Mouse (Mus musculus) R1 (cell line): Measurements from ENCODE around the gene Nox1.
"Not testable (repeated sequence)": the region's sequence is repeated elsewhere in the genome, so short reads cannot be mapped to it uniquely, and the experiment has no call there.

Experiments used
- DNase-seq: peaks from one replicate; pipeline ENCODE4 v3.0.0-alpha.2; 2018; ENCODE audit warnings: low read depth, low spot score

The Nox1 gene

GRCm38 (mm10) chrX:134221856-134222255 is at the start of gene Nox1:
Nox1 (minus strand) TSS chrX:134221956.
- no peak for DNase-seq

- DNase-seq = no peak
Observed at GRCm38 (mm10) chrX:134262129-134262528, 40.4 kb upstream of the Nox1 start.

GRCm38 (mm10) chrX:134261191-134261590 is 39.4 kb upstream of the Nox1 start:
- DNase-seq = peak; percentile 71

GRCm38 (mm10) chrX:134248202-134248601 is 26.4 kb upstream of the Nox1 start:
- DNase-seq = no peak

DNA sequence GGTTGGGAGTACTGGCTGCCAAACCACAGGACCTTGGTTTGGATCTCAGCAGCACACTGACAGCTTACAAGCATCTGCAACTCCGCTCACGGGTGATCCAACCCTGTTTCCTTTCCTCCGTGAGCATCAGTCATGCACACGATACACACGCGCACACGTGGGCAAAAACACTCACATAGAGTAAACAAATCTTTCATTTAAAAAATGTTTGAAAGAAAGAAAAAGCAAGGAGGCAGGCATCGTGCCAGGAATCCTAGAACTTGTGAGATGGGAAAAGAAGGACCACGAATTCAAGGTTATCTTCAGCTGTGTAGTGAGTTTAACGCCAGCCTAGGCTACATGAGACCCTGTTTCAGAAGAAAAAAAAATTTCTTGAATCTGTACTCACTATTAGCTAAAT is 24.2 kb upstream of the Nox1 start:
- no peak for DNase-seq

DNA sequence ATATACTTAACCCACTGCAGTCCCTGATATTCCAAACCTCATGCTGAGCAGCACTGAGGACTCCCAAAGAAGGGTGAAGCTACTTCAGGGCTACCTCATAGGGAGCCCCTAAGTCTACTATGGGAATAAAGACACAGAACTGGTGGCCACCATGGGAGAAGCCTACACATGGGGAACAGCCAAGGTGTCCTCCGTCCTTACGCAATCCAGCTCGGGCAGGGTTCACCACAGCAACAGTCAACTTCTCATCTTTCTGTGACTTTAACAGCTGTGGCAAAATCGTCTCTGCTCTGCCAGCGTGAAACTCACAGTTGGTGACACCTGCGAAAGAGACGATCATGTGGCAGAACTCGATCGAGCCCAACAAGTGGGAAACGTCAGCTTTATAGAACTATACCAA is 16.5 kb upstream of the Nox1 start:
- no peak for DNase-seq

DNA sequence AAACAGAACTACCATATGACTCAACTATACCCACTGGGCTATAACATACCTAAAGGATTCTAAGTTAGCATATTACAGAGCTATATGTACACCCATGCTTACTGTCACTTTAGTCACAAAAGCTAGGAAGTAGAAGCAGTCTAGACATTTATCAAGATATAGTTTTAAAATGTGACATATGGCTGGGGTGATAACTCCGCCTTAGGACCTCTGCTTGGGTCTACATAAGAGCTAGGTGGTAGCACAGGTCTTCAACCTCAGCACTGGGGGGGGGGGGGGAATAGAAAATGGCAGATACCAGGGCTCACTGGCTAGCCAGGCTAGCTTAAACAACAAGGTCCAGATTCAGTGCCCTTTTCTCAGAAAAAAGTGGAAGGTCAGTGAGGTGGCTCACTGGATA is 11.3 kb upstream of the Nox1 start:
- no peak for DNase-seq

DNA sequence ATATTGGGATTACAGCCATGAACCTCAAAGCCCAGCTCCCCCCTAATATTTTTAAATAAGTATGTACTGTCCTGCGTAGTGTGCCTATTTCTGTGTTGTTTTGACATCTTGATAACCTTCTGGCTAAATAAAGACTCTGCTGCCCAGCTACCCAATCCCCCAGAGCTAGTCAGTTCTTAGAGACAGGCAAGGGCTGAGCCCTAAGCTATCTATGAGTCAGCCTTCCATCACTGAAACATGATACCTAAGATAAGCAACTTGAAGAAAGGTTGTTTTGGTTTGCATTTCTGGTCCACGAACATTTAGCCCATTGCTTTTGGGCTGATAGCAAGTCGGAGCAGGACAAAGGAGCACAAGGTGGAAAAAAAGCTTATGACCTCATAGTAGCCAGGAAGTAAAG is 1.1 kb downstream of the Nox1 start:
- no peak for DNase-seq

DNA sequence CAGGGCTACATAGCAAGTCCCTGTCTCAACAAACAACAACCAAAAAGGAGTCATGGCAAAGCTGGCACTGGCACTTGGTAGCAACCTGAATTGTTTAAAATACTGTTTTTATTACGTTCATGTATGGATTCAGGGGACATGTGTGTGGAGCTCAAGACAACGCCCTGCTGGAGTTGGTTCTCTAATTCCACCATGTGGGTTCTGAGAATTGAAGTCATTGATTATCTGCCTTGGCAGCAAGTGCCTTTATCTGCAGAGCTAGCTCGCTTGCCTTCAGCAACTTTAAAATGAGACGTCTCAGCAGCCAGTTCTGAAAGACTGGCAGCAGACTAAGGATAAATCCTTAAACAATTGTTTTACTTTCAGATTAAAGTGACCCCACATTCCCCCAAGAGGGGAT is 3.6 kb downstream of the Nox1 start:
- no peak for DNase-seq

DNA sequence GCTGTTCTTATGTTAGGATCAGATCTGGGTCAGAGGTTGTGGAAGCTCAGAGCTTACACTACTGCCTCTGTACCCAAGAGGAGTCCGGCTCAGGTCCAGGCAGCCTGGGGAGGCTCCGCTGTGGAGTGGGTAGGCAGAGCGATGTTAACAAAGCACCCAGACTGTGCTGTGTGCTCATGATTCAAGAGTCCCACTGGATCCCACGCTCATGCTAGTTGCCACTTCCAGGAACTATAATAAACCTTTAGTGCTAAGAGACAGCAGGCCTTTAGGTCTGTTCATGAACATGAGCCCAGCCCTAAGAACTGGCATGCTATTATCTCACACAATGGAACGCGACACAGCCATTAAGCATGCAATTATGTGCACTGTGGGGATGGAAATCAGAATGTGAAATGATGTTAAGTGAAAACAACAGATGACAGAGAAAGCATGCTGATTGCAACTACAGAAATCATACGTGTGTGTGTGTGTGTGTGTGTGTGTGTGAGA is 10.6 kb downstream of the Nox1 start:
- DNase-seq = peak; percentile 14

GRCm38 (mm10) chrX:134208491-134208890 is 13.3 kb downstream of the Nox1 start:
- DNase-seq = no peak

DNA sequence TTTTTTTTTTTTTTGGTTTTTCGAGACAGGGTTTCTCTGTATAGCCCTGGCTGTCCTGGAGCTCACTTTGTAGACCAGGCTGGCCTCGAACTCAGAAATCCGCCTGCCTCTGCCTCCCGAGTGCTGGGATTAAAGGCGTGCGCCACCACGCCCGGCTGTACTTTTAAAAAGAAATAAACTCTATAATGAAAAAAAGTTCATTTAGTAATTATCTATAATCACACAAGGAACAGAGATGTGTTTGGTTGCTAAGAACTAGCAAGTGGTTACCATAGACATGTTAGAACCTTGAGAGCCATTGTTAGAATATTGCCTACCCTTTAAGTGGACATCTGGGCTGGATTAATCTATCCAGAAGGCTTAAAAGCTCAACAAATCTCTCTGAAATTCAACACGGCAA is 34.6 kb downstream of the Nox1 start, which contains the start of gene Arl13a:
Arl13a (plus strand) TSS at position 301 of the 400 bp plus-strand sequence.
- not testable (repeated sequence) for DNase-seq

DNA sequence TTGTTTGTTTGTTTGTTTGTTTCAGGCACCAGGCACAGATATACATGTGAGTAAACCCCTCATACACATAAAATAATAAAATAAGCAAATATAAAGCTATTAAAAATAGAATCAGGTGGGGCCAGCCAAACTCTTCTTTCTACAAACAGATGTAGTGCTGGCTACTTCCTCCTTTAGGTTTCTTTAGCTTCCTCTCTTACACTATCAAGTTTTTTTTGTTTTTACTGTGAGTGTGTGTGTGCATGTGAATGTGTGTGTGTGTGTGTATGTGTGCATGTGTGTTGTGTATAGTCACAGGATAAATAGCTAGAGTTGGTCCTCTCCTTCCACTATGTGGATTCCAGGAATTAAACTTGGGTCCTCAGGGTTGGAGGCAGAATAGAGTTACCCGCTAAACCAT is 47.1 kb downstream of the Nox1 start:
- no peak for DNase-seq

DNA sequence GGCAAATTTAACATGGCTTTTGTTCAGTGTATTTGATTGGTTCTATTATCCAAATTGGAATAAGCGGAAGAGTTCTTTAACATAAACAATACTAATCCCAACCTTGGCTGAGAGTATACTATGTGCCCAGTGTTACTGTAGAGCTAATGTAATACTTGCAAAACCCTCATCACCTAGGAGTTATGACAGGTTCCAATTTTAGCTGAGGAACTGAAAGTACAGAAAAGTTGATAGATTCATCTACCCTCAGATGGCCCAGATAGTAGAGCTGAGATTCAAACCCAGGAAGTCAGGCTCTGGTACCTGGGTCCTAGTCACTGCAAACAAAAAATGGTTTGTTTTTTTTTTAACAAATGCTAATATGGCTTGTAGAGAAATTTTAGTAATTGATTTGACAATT is 51.2 kb downstream of the Nox1 start:
- no peak for DNase-seq

- no peak for DNase-seq
Observed at GRCm38 (mm10) chrX:134163484-134163883, 58.3 kb downstream of the Nox1 start.

DNA sequence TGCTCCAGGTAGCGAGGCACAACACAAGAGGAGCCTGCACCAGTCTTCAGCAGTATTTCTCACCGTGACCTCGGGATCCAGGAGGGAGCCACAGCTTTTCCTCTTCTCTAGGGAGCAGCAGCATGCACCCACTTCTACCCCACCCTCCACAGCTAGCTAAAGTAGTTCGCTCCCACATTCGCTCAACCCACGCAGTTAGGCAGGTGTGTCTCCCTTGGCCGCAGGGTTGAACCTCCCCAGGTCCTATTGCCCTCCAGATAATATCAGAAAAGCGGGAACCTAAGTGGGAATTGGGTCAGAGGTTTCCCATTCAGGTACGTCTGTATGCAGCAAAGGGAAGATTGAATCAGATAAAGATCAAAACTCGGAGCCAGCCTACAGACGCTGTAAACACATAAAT is 58.9 kb downstream of the Nox1 start:
- DNase-seq = no peak

DNA sequence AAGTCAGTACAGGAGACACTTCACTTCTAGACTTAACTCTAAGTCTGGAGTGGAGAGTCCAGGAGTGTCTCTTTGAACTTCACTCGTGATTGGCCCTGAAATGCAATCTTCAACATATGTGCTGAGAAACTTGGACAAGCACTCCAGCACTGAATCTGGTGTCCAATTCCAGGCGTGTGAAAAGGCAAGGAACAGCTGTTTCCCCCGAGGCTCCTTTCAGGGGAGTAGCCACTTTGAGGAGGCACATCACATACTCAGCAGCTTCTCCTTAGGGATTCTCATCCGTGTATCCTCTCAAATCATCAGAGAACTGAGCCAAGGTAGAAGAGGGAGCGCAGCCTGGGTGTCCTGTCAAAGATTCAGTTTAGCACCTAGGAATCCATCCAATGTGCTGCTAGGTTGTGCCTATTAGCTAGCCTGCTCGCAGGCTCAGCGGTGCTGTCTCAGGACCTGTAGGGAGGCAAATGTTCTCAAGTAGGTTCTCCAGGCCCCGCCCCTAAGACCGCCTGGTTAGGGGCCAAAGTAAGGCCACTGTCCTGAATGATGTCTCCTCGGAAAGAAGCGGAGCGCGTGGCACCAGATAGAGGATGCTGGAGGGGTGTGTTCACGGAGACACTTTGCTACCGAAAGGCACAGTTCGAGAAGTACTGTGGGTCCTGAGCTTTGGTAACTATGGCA is 59.6 kb downstream of the Nox1 start, which contains the start of gene Xkrx:
Xkrx (minus strand) TSS at position 34 of the 678 bp plus-strand sequence.
- peak; percentile 23 for DNase-seq

- no peak for DNase-seq
Observed at GRCm38 (mm10) chrX:134160442-134160841, 61.3 kb downstream of the Nox1 start.

GRCm38 (mm10) chrX:134158151-134158550 is 63.6 kb downstream of the Nox1 start:
- peak; percentile 5 for DNase-seq

DNA sequence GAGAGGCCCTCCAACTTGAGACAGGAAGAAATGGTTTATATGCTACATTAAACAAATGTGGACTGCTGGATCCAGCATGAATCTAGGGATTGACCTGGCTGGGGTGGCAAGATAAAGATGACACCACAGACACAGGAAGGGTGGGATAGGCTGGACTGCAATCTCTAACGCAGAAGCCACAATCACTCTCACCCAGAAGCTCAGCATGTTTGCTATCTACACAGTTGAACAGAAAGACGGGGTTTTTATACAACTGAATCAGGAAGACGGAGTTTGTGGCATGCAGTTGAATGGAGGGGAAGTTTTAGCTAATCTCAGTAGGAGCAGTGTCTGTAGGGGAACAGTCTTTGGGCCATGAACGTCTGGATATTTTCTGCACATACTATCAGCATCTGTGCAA is 79.8 kb downstream of the Nox1 start:
- no peak for DNase-seq

GRCm38 (mm10) chrX:134141551-134141950 is 80.2 kb downstream of the Nox1 start:
- DNase-seq = no peak

DNA sequence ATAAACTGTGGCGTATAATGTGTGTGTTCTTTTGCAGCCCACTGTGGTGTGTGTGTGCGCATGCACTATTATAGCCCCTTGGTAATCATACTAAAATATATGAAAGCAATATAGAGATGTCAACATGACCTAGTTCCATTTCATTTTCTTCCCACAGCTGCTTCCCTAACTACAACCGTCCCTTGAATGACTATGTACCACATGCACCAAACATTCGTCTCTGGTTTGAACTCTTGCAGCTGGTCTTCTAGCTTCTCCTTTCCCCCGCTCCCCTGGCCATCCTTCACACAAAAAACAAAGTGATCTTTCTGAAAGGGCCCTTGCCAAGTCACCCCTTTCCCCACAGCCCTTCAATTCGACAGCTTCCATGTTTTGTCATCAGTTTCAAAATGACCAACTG is 81.7 kb downstream of the Nox1 start:
- no peak for DNase-seq

GRCm38 (mm10) chrX:134133821-134134220 is 87.9 kb downstream of the Nox1 start:
- DNase-seq = peak; percentile 6

GRCm38 (mm10) chrX:134132295-134132694 is 89.5 kb downstream of the Nox1 start:
- DNase-seq = peak; percentile 24
